Mouse (Mus musculus): ENCODE data around the gene Larp1b. TPM values are rescaled to one million over a fixed set of nuclear protein-coding genes. Genes with fewer than 3 reads are reported as not detected.

Gene Larp1b
- polyA plus RNA-seq, 1 experiment: 21.8 TPM

DNA sequence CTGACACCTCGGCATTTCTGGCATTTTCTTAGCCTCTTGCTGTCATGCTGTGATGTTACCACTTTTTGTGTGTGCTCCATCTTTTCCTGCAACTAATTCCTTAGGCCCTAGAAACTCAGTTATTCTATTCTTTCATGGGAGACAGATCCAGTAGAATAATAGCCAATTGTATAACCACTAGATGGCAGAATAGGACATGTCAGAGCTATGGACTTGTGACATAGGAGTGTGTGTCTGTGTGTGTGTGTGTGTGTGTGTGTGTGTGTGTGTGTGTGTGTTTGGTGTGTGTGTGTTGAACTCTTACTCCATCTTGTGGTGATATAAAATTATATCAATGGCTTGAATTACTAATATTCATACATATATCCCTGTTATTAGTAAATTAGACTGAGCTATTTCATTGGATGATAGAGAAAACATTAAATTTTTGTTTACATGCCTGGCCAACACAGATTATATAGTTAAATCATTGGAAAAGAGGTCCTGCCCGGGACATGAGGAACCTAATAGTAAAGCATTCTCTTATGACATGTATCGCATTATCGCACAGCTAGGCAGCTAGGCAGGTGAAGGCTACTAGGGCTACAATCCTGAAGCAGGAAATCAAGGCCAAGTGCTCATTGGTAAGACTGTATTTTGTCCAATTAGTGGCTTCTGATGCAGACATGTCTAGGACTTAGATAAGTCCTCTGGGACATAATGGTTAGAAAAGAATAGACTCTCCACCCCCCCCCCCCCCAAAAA is 92.7 kb downstream of the Larp1b start:
- no peaks in the 10 kb centered on the region for H3K4me1 ChIP-seq (ENCODE audit: control insufficient read depth, insufficient read depth, low read length)
- no peak overlapping the region for H3K4me3 ChIP-seq (ENCODE audit: insufficient read depth, low read length)
- peak; percentile 42 for TF ChIP-seq CTCF (IDR thresholded peaks at IDR 0.05; ENCODE audit: extremely low read depth, insufficient read depth, low read length)
- no peak for TF ChIP-seq POLR2A (IDR thresholded peaks at IDR 0.05; ENCODE audit: extremely low read depth, insufficient read depth, low read length)
- H3K27ac ChIP-seq (ENCODE audit: insufficient read depth, low read length): no peak overlapping the region

GRCm38 (mm10) chr3:41043756-41044354 is 94.2 kb downstream of the Larp1b start:
- Histone ChIP-seq H3K27ac (ENCODE audit: insufficient read depth, low read length) (no peak overlapping the region), H3K4me1 (ENCODE audit: control insufficient read depth, insufficient read depth, low read length) (no peaks in the 10 kb centered on the region), H3K4me3 (ENCODE audit: insufficient read depth, low read length) (no peak overlapping the region)
- no peak for TF ChIP-seq CTCF (IDR thresholded peaks at IDR 0.05; ENCODE audit: extremely low read depth, insufficient read depth, low read length)
- no peak for TF ChIP-seq POLR2A (IDR thresholded peaks at IDR 0.05; ENCODE audit: extremely low read depth, insufficient read depth, low read length)

DNA sequence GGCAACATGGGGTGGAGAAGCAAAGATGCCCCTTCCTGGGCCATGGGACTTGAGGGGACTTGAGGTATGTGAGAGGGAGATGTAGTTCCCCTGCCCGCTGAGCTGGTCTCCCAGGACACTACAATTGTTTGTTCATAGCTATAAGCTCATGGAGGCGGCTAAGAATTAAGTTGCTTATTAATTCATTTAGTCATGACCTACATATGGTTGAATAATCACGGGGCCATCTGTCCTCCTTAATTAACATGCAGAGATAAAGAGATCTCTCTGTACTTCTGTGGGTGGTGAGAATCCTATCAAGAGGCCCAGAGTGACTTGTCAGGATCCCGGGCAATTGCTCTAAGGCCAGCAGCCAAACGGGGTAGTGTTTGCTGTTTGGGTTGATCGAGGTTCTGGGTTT is 98.2 kb downstream of the Larp1b start:
- H3K4me1 ChIP-seq (ENCODE audit: control insufficient read depth, insufficient read depth, low read length): no peaks in the 10 kb centered on the region
- no peak overlapping the region for H3K27ac ChIP-seq (ENCODE audit: insufficient read depth, low read length)
- no peak for TF ChIP-seq CTCF (IDR thresholded peaks at IDR 0.05; ENCODE audit: extremely low read depth, insufficient read depth, low read length)
- no peak for TF ChIP-seq POLR2A (IDR thresholded peaks at IDR 0.05; ENCODE audit: extremely low read depth, insufficient read depth, low read length)
- no peak overlapping the region for H3K4me3 ChIP-seq (ENCODE audit: insufficient read depth, low read length)

- no peak for TF ChIP-seq POLR2A (IDR thresholded peaks at IDR 0.05; ENCODE audit: extremely low read depth, insufficient read depth, low read length)
- no peak for TF ChIP-seq CTCF (IDR thresholded peaks at IDR 0.05; ENCODE audit: extremely low read depth, insufficient read depth, low read length)
- no peaks in the 10 kb centered on the region for H3K4me1 ChIP-seq (ENCODE audit: control insufficient read depth, insufficient read depth, low read length)
- no peak overlapping the region for H3K4me3 ChIP-seq (ENCODE audit: insufficient read depth, low read length)
- H3K27ac ChIP-seq (ENCODE audit: insufficient read depth, low read length): no peak overlapping the region
Measured at GRCm38 (mm10) chr3:41053334-41053733, 103.7 kb downstream of the Larp1b start.

DNA sequence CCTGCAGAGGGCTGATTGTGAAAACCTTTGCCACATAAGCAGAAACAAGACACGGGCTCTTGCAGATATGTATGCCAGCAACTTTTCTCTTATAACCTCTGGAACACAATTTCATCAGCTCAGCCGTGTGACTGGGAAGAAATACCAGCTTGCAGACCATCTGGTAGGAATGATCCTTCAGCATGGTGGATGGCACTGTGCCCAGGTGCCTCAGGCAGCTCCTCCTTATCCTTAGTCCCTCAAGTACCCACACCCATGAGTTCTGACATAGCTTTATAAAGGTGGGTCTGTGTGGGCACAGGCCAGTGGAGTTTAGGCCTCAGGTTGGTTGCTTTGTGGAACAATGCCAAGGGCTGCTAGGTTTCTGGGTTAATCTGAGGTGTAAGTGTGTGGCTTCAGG is 108.8 kb downstream of the Larp1b start:
- Histone ChIP-seq H3K4me3 (ENCODE audit: insufficient read depth, low read length) (no peak overlapping the region), H3K27ac (ENCODE audit: insufficient read depth, low read length) (no peak overlapping the region), H3K4me1 (ENCODE audit: control insufficient read depth, insufficient read depth, low read length) (peaks cover 2% of the 10 kb centered on the region; the same call in 1 of the 2 replicates)
- TF ChIP-seq CTCF (IDR thresholded peaks at IDR 0.05; ENCODE audit: extremely low read depth, insufficient read depth, low read length) (no peak), POLR2A (IDR thresholded peaks at IDR 0.05; ENCODE audit: extremely low read depth, insufficient read depth, low read length) (no peak)

GRCm38 (mm10) chr3:41059249-41059648 is 109.6 kb downstream of the Larp1b start:
- Histone ChIP-seq H3K4me1 (ENCODE audit: control insufficient read depth, insufficient read depth, low read length) (peaks cover 2% of the 10 kb centered on the region; the same call in 1 of the 2 replicates), H3K27ac (ENCODE audit: insufficient read depth, low read length) (no peak overlapping the region), H3K4me3 (ENCODE audit: insufficient read depth, low read length) (no peak overlapping the region)
- no peak for TF ChIP-seq CTCF (IDR thresholded peaks at IDR 0.05; ENCODE audit: extremely low read depth, insufficient read depth, low read length)
- TF ChIP-seq POLR2A (IDR thresholded peaks at IDR 0.05; ENCODE audit: extremely low read depth, insufficient read depth, low read length): no peak

DNA sequence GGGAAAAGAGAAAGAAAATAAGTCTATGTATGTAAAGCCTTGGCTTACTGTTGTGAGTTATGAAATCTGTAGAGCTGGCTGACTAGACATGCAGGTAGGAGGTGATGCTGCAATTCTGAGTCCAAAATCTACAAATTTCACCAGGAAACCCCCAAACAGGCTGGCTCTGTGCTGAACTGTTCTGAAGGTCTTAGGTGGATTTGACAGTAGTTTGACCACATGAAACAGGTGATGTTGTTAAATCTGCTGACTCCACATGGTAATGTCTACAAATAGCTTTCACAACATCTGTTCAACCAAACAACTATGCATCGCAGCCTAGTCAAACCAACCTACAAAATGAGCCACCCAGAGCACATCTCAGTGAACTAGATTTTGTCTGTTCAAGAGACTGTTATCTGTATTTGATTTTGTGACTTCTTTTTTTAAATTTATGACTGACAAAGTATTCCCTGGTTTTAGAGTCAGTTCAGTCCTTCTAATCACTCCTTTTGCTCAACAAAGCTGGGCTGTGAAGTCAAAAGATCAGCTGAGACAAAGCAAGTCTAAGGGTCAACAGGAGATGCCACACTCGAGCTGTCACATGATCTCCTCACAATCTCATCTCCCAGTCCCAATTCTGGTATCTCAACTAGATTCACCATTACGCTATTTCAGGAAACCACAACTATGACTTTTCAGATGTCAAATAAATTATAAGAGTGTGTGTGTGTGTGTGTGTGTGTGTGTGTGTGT is 112.4 kb downstream of the Larp1b start:
- Histone ChIP-seq H3K4me1 (ENCODE audit: control insufficient read depth, insufficient read depth, low read length) (peaks cover 2% of the 10 kb centered on the region; the same call in 1 of the 2 replicates), H3K4me3 (ENCODE audit: insufficient read depth, low read length) (no peak overlapping the region), H3K27ac (ENCODE audit: insufficient read depth, low read length) (no peak overlapping the region)
- TF ChIP-seq CTCF (IDR thresholded peaks at IDR 0.05; ENCODE audit: extremely low read depth, insufficient read depth, low read length): no peak
- TF ChIP-seq POLR2A (IDR thresholded peaks at IDR 0.05; ENCODE audit: extremely low read depth, insufficient read depth, low read length): no peak

DNA sequence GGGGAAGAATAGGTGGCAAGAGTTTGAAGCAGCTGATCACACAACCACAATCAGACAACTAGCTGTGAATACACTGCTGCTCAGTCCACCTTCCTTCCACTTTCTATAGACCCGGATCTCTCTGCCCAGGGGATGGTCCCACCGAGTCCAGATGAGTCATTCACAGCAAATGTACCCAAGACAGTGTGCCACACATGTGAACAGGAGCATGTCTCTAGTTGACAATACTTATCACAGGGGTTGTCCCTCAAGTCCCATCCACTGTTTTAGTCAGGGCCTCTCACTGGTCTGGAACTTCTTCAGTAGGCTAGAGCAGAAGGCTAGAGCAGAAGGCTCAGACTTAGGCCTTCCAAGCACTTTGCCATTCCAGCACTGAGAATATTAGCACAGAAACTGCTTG is 113.1 kb downstream of the Larp1b start:
- TF ChIP-seq CTCF (IDR thresholded peaks at IDR 0.05; ENCODE audit: extremely low read depth, insufficient read depth, low read length): no peak
- TF ChIP-seq POLR2A (IDR thresholded peaks at IDR 0.05; ENCODE audit: extremely low read depth, insufficient read depth, low read length): no peak
- Histone ChIP-seq H3K4me3 (ENCODE audit: insufficient read depth, low read length) (no peak overlapping the region), H3K27ac (ENCODE audit: insufficient read depth, low read length) (no peak overlapping the region), H3K4me1 (ENCODE audit: control insufficient read depth, insufficient read depth, low read length) (peaks cover 2% of the 10 kb centered on the region; the same call in 1 of the 2 replicates)

DNA sequence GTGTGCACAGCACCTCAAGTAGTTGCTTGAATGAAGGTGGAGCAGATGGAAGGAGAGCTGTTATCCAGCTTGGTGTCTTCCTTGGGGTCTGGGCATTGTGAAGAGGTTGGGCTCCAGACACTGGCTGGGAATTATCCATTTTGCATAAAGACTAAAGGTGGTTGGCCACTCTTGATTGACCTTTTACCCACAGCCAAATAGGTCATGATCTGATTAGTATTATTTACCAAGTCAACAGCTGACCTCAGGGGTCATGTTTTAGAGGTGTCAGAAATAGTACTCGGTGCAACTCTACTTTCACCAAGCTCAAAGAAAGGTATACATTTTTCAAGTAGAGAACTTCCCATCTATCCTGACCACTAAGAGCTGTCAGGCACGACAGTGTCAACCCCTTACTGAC is 115.7 kb downstream of the Larp1b start:
- Histone ChIP-seq H3K27ac (ENCODE audit: insufficient read depth, low read length) (no peak overlapping the region), H3K4me1 (ENCODE audit: control insufficient read depth, insufficient read depth, low read length) (peaks cover 2% of the 10 kb centered on the region; the same call in 1 of the 2 replicates), H3K4me3 (ENCODE audit: insufficient read depth, low read length) (no peak overlapping the region)
- TF ChIP-seq POLR2A (IDR thresholded peaks at IDR 0.05; ENCODE audit: extremely low read depth, insufficient read depth, low read length) (no peak), CTCF (IDR thresholded peaks at IDR 0.05; ENCODE audit: extremely low read depth, insufficient read depth, low read length) (no peak)

All from cortical plate, adult 2 months (tissue).